Mouse (Mus musculus) limb, embryonic 10.5 days (tissue): ENCODE results near the gene Cpox. TPM values are rescaled to one million over a fixed set of nuclear protein-coding genes. Genes with fewer than 3 reads are reported as not detected.

Source experiments
- DNase-seq: peaks from one replicate; pipeline ENCODE4 v3.0.0-alpha.2; 2017; ENCODE audit warnings: low spot score
- H3K27ac ChIP-seq: fragments of 300-500 bp; sonication (generic); 2 replicates; pipeline ENCODE4 v1.5.1; 2016; ENCODE audit warnings: mild to moderate bottlenecking
- H3K27me3 ChIP-seq: fragments of 300-500 bp; sonication (generic); 2 replicates; pipeline ENCODE4 v1.6.1; 2016; ENCODE audit warnings: low read depth, mild to moderate bottlenecking; ENCODE audit not compliant: poor library complexity, severe bottlenecking
- H3K36me3 ChIP-seq: fragments of 300-500 bp; sonication (generic); 2 replicates; pipeline ENCODE4 v1.6.1; 2016; ENCODE audit warnings: mild to moderate bottlenecking, moderate library complexity
- H3K4me1 ChIP-seq: fragments of 300-500 bp; sonication (generic); 2 replicates; pipeline ENCODE4 v1.6.1; 2016
- H3K4me3 ChIP-seq: fragments of 300-500 bp; sonication (generic); 2 replicates; pipeline ENCODE4 v1.5.1; 2016; ENCODE audit warnings: mild to moderate bottlenecking, moderate library complexity
- H3K9me3 ChIP-seq: fragments of 300-500 bp; sonication (generic); replicated peaks from 2 replicates; pipeline ENCODE4 v1.6.1; 2016; ENCODE audit warnings: mild to moderate bottlenecking
- WGBS: fragments of 180-500 bp; shearing (Covaris S2); methylation state at CpG from one replicate; pipeline ENCODE4 v1.1.7; 2016; 5-methylcytosine and 5-hydroxymethylcytosine counted together
- polyA plus RNA-seq: library from polyadenylated mRNA; unstranded; fragments of >200 nt; fragmentation: Nextera tagmentation; extraction: Ambion mirVana; gene quantifications from 2 replicates; pipeline ENCODE4 v1.2.1, GENCODE M21; 2016

Cpox gene
- polyA plus RNA-seq, 1 experiment from 2014 or later, result 26.6 TPM

DNA sequence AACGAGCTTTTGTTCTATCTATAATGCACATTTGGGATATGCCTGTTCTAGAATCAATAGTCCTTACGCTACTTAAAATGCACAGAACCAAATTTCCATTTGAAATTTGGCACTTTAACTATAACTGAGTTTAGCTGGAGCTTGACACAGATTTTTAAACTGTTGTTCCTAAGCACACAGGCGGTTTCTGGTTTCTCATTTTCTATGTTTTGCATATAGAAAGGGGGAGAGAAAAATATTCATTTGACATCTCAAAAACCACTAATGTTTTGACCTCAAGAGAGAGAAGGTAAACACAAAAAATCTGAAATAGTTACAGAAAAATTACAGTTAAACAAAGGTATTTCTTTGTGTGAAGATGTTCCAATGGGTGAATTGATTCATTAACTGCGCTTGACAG lies 39.4 kb downstream of the Cpox start:
- H3K4me3 ChIP-seq, result no peak overlapping the region
- 86% methylated on average over 4 of the region's 4 CpGs for WGBS
- no peak for DNase-seq

DNA sequence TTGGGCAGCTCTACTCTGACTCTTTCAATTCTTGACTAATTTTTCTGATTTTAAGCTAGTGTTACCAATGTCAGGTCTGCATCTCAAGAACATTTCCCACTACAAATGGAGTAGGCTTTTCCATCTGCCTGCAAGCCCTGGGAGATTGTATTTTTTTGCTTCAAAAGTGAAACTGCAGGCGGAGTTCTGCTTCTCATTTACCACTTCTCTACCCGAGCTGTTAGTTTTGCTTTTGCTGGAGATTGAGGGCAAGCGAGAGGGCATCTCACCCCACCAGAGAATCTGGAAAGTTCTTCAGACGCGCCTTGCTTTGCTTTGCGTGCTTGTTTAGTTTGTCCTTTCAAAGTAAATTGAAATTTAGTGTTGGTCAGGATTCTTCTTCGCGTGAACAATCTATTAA lies 42.1 kb downstream of the Cpox start:
- no peak for DNase-seq

More for the DNA sequence above, 39.4 kb downstream of the Cpox start:
- H3K9me3 ChIP-seq, result no peaks in the 10 kb centered on the region
- H3K27me3 ChIP-seq, result no peaks in the 10 kb centered on the region
- H3K36me3 ChIP-seq, result no peaks in the 10 kb centered on the region
- H3K27ac ChIP-seq, result no peak overlapping the region
- H3K4me1 ChIP-seq, result peaks cover 5% of the 10 kb centered on the region; the same call in 1 of the 2 replicates

GRCm38 (mm10) chr16:58713128-58713527 lies 43.0 kb downstream of the Cpox start:
- H3K9me3 ChIP-seq, result no peaks in the 10 kb centered on the region
- no peak for DNase-seq
- no peak overlapping the region for H3K4me3 ChIP-seq
- H3K27ac ChIP-seq, result no peak overlapping the region
- H3K4me1 ChIP-seq, result no peaks in the 10 kb centered on the region
- H3K36me3 ChIP-seq, result no peaks in the 10 kb centered on the region
- WGBS, result 89% methylated on average over 1 of the region's 1 CpGs
- no peaks in the 10 kb centered on the region for H3K27me3 ChIP-seq

More for the DNA sequence above, 42.1 kb downstream of the Cpox start:
- H3K4me1 ChIP-seq, result no peaks in the 10 kb centered on the region
- H3K36me3 ChIP-seq, result no peaks in the 10 kb centered on the region
- H3K9me3 ChIP-seq, result no peaks in the 10 kb centered on the region
- no peak overlapping the region for H3K27ac ChIP-seq
- 79% methylated on average over 8 of the region's 8 CpGs for WGBS
- no peak overlapping the region for H3K4me3 ChIP-seq
- no peaks in the 10 kb centered on the region for H3K27me3 ChIP-seq

DNA sequence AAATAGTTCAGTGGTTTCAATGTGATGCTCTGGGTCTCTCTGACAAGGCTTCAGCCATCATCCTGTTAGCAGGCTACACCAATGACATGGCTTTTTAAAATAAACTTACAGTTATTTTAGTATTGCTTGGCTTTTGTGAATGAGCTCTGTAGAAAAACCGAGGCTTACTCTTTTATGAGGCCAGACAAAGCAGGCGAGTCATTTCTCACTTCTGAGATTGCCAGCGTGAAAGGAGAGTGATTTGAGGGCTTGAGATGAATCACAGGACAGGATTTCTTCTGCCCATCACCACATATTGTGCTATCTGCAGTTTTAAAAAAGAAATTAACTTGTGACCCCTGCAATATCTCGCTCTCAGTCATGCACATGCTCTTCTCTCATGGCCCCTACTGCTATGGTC lies 44.9 kb downstream of the Cpox start:
- no peaks in the 10 kb centered on the region for H3K36me3 ChIP-seq
- H3K4me3 ChIP-seq, result no peak overlapping the region
- H3K27me3 ChIP-seq, result no peaks in the 10 kb centered on the region
- no peaks in the 10 kb centered on the region for H3K4me1 ChIP-seq
- H3K27ac ChIP-seq, result no peak overlapping the region
- 73% methylated on average over 4 of the region's 4 CpGs for WGBS
- H3K9me3 ChIP-seq, result no peaks in the 10 kb centered on the region
- no peak for DNase-seq

- DNase-seq, result no peak
- no peak within 1 kb of the TSS for H3K27ac ChIP-seq
- WGBS, result 90% methylated on average over 7 of the region's 7 CpGs
- H3K4me1 ChIP-seq, result no peaks in the 10 kb centered on the region
- no peaks in the 10 kb centered on the region for H3K27me3 ChIP-seq
- no peaks in the 10 kb centered on the region for H3K9me3 ChIP-seq
- no peak within 1 kb of the TSS for H3K4me3 ChIP-seq
- H3K36me3 ChIP-seq, result no peaks in the 10 kb centered on the region
Observed at GRCm38 (mm10) chr16:58718666-58719120, 48.6 kb downstream of the Cpox start, which contains the start of gene Gpr15. Gene Gpr15 (minus strand): TSS chr16:58719070.

GRCm38 (mm10) chr16:58722292-58722691 lies 52.2 kb downstream of the Cpox start:
- H3K27ac ChIP-seq, result no peak overlapping the region
- no peaks in the 10 kb centered on the region for H3K27me3 ChIP-seq
- no peaks in the 10 kb centered on the region for H3K9me3 ChIP-seq
- H3K4me3 ChIP-seq, result no peak overlapping the region
- DNase-seq, result no peak
- H3K4me1 ChIP-seq, result no peaks in the 10 kb centered on the region
- no peaks in the 10 kb centered on the region for H3K36me3 ChIP-seq
- WGBS, result 89% methylated on average over 2 of the region's 2 CpGs

GRCm38 (mm10) chr16:58726680-58727476 lies 56.8 kb downstream of the Cpox start:
- Histone ChIP-seq H3K4me3 (peak overlapping the region; percentile 81), H3K27me3 (no peaks in the 10 kb centered on the region), H3K4me1 (peaks cover 6% of the 10 kb centered on the region), H3K36me3 (peaks cover 24% of the 10 kb centered on the region), H3K27ac (peak overlapping the region; percentile 89), H3K9me3 (no peaks in the 10 kb centered on the region)
- no peak for DNase-seq
- 85% methylated on average over 11 of the region's 11 CpGs for WGBS

DNA sequence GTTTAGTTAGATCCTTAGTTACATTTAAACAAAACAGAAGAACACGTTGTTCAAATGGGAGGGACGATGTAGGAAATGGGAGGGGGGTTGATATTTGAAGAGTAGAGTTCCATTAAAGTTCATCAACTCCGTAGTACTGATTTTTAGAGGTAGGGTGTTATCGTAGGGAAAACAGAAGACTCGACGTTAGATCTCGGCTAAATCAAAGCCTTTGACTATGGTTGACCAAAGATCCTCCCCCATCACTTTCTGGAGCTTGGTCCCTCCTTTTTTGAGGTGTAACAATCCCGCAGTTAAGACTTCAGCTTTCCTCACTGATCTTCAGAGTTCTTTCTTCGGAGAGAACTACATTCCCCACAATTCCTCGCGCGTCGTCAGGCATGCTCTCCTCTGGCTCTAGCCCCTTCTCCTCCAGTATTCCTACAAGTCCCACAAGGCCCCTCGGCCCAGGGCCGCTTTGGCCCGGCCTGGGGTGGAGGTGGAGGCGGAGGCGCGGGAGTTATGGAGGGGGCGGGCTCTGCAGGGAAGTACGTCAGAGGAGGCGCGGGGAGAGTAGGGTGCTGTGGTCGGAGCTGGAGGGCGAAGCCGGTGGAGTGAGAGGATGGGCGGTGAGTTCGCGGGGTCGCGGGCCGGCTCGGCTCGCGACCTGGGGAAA lies 57.5 kb downstream of the Cpox start, which contains the start of gene Cldnd1:
Gene Cldnd1, plus strand, starts transcription at position 434 of the 655 bp plus-strand sequence.
- H3K4me1 ChIP-seq, result peaks cover 6% of the 10 kb centered on the region
- H3K27ac ChIP-seq, result peak within 1 kb of the TSS; percentile 89
- WGBS, result 3% methylated on average over 35 of the region's 35 CpGs
- DNase-seq, result peak; percentile 93
- H3K4me3 ChIP-seq, result peak within 1 kb of the TSS; percentile 81
- no peaks in the 10 kb centered on the region for H3K27me3 ChIP-seq
- peaks cover 31% of the 10 kb centered on the region for H3K36me3 ChIP-seq
- no peaks in the 10 kb centered on the region for H3K9me3 ChIP-seq

- Histone ChIP-seq H3K9me3 (no peaks in the 10 kb centered on the region), H3K27me3 (no peaks in the 10 kb centered on the region), H3K4me1 (peaks cover 6% of the 10 kb centered on the region), H3K4me3 (peak overlapping the region; percentile 81), H3K36me3 (peaks cover 37% of the 10 kb centered on the region), H3K27ac (peak overlapping the region; percentile 89)
- WGBS, result 1% methylated on average over 30 of the region's 31 CpGs
- no peak for DNase-seq
Observed at GRCm38 (mm10) chr16:58728176-58728671, 58.1 kb downstream of the Cpox start.

GRCm38 (mm10) chr16:58738205-58738604 lies 68.1 kb downstream of the Cpox start:
- WGBS, result 85% methylated on average over 4 of the region's 4 CpGs
- peaks cover 25% of the 10 kb centered on the region for H3K36me3 ChIP-seq

DNA sequence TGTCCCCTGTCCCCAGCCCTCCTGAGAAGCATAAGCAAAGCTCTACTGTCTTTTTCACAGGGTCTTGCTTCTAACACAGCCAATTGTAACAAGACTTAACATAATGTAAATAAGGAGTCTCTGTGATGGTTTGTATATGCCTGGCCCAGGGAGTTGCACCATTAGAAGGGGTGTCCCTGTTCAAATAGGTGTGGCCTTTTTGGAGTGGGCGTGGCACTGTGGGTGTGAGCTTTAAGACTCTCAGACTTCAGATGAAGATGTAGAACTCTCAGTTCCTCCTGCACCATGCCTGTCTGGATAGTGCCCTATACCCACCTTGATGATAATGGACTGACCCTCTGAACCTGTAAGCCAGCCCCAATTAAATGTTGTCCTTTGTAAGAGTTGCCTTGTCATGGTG lies 68.7 kb downstream of the Cpox start:
- no peaks in the 10 kb centered on the region for H3K9me3 ChIP-seq
- 88% methylated on average over 1 of the region's 1 CpGs for WGBS
- H3K4me1 ChIP-seq, result no peaks in the 10 kb centered on the region
- peaks cover 19% of the 10 kb centered on the region for H3K36me3 ChIP-seq
- H3K27ac ChIP-seq, result no peak overlapping the region
- no peak overlapping the region for H3K4me3 ChIP-seq
- no peak for DNase-seq
- no peaks in the 10 kb centered on the region for H3K27me3 ChIP-seq

More at GRCm38 (mm10) chr16:58738205-58738604, 68.1 kb downstream of the Cpox start:
- no peak for DNase-seq
- Histone ChIP-seq H3K27me3 (no peaks in the 10 kb centered on the region), H3K4me1 (no peaks in the 10 kb centered on the region), H3K4me3 (no peak overlapping the region), H3K9me3 (no peaks in the 10 kb centered on the region), H3K27ac (no peak overlapping the region)

DNA sequence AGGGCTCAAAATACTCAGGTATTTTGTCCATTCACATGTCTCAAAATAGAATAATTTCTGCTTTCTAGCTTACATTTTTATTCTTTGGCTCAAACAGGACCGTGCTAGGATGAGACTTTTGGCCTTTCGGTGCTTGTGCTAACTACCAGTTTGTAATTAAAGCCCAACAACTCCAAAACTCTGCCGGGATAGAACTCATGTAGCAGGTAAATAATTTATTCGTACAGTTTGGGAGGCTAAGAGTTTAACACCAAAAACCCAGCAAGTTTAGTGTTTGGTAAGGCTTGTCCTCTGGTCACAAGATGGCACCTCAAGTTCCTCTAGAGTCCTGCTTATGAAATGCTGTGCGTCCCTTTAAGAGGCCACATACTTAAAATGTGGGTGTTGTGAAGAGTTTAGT lies 70.7 kb downstream of the Cpox start:
- H3K4me3 ChIP-seq, result no peak overlapping the region
- no peak for DNase-seq
- H3K4me1 ChIP-seq, result no peaks in the 10 kb centered on the region
- WGBS, result 92% methylated on average over 5 of the region's 5 CpGs
- H3K36me3 ChIP-seq, result 0 out of 2 replicates have a peak, but pooled peaks cover 1% of the 10 kb centered on the region
- no peaks in the 10 kb centered on the region for H3K9me3 ChIP-seq
- H3K27ac ChIP-seq, result no peak overlapping the region
- H3K27me3 ChIP-seq, result no peaks in the 10 kb centered on the region

DNA sequence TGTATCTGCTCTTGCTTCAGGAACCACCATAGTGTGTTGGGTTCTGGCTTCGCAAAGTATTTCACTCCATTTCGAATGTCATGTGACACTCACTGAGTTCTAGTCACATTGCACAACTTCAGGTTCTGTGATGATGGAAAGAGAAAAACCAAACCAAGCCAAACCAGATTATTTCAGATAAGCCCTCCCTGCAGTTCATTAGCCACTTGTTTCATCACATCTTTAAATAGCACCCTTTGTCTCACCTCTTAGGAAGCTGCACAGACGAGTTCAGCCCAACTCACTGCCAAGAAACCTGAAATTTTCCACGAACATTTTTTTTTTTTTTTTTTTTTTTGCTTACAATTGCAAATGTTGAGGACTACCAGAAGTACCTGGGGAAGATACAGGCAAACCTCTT lies 76.6 kb downstream of the Cpox start:
- H3K9me3 ChIP-seq, result no peaks in the 10 kb centered on the region
- DNase-seq, result no peak
- no peak overlapping the region for H3K27ac ChIP-seq
- no peaks in the 10 kb centered on the region for H3K4me1 ChIP-seq
- no peak overlapping the region for H3K4me3 ChIP-seq
- 81% methylated on average over 4 of the region's 4 CpGs for WGBS
- no peaks in the 10 kb centered on the region for H3K36me3 ChIP-seq
- no peaks in the 10 kb centered on the region for H3K27me3 ChIP-seq
